14 mouse cellular contexts compared by ENCODE assay signal in genomic region chr7:138451321-138451720, GRCm38 (mm10). TPM values are rescaled to one million over a fixed set of nuclear protein-coding genes. Genes with fewer than 3 reads are reported as not detected.
DNase-seq lines count a peak whose midpoint lies in the region; ATAC-seq and TF ChIP-seq lines count a peak whose summit lies in the region.
"Had no signal": no experiment of that assay in that cellular context is flagged by ENCODE, and none has a peak within 500 bp of the region (broad histone marks: within the 10 kb centered on the region; RNA-seq: fewer than 3 reads in every experiment).

No protein-coding gene starts in this region.

- peaks cover 5% of the 10 kb centered on the region for H3K4me1 ChIP-seq in kidney, adult 2 months (ENCODE audit: control insufficient read depth, insufficient read depth, low read length)
- H3K4me1 ChIP-seq: intestine, embryonic 15.5 days; megakaryocyte, embryonic 14.5 days; neural tube, embryonic 12.5 days had no signal

- intact Hi-C loops in left cerebral cortex, postnatal 4 days (cut with DNase I): no loop called here

- TF ChIP-seq CTCF in kidney, adult 2 months (conservative IDR thresholded peaks at IDR 0.05; ENCODE audit: insufficient read depth, insufficient read length, low read depth, low read length): no peak

- H3K4me3 ChIP-seq in kidney, adult 2 months (ENCODE audit: insufficient read depth, low read depth, low read length): no peak overlapping the region
- H3K4me3 ChIP-seq: intestine, embryonic 15.5 days; limb, embryonic 13.5 days; megakaryocyte, embryonic 14.5 days; neural tube, embryonic 12.5 days had no signal

- no peaks in the 10 kb centered on the region for H3K27me3 ChIP-seq in kidney, adult 2 months (replicated peaks; ENCODE audit: control insufficient read depth, insufficient read depth, low read length)
- H3K27me3 ChIP-seq: intestine, embryonic 15.5 days; neural tube, embryonic 12.5 days had no signal

- no peak overlapping the region for H3K27ac ChIP-seq in kidney, adult 2 months (ENCODE audit: insufficient read depth, low read depth, low read length)
- H3K27ac ChIP-seq: intestine, embryonic 15.5 days; limb, embryonic 13.5 days; neural tube, embryonic 12.5 days had no signal

- no peak for TF ChIP-seq POLR2A in kidney, adult 2 months (IDR thresholded peaks at IDR 0.05; ENCODE audit: low read depth, low read length)

- peak; percentile 7 for DNase-seq in cerebellum, adult 9-11 months
- peak; percentile 58 for DNase-seq in layer of hippocampus, adult 11-12 months (ENCODE audit: low spot score)
- DNase-seq in layer of hippocampus, postnatal 14 days (ENCODE audit: low spot score in 2 of 2): no peak
- peak; percentile 78 for DNase-seq in left cerebral cortex, postnatal 4 days
- no peak for DNase-seq in kidney, adult 2 months
- no peak for DNase-seq in spleen, postnatal 36 days (ENCODE audit: low spot score in 2 of 2)
- DNase-seq: thymus, postnatal 25 days had no signal

- ATAC-seq in cerebellum, adult (ENCODE audit: insufficient number of reproducible peaks, low FRiP score, low TSS enrichment): no peak
- ATAC-seq in frontal cortex, adult (ENCODE audit: low TSS enrichment): peak; percentile 88
- ATAC-seq: intestine, embryonic 15.5 days had no signal

- no peaks in the 10 kb centered on the region for H3K36me3 ChIP-seq in kidney, adult 2 months (ENCODE audit: control insufficient read depth, insufficient read depth, low read length)
- H3K36me3 ChIP-seq: intestine, embryonic 15.5 days; limb, embryonic 13.5 days; neural tube, embryonic 12.5 days had no signal

RNA-seq across cellular contexts. Expression of gene Tcerg1l, which starts 53.8 kb away (rescaled TPM):
- 10 to 100 TPM; 13.6 to 15.3 TPM for total RNA-seq in layer of hippocampus, postnatal 14 days (2021)
- 10 to 100 TPM; 24.0 to 25.4 TPM for total RNA-seq in left cerebral cortex, postnatal 4 days (2021)
- 0.03 and 0.16 TPM in 2 replicates for polyA plus RNA-seq in kidney, adult 2 months (2012; rRNA removed)
- total RNA-seq: common myeloid progenitor, adult 5-6 weeks had no signal

Comparison
In these comparisons a context has a peak if more than half of its experiments do, and no peak if none do; other contexts are left out.
1. DNase-seq: peak in cerebellum, adult 9-11 months (single experiment), layer of hippocampus, adult 11-12 months (single experiment) and left cerebral cortex, postnatal 4 days (single experiment); none in layer of hippocampus, postnatal 14 days (0 of 2), kidney, adult 2 months (single experiment) and spleen, postnatal 36 days (0 of 2).